Mouse (Mus musculus) C2C12 (cell line): ENCODE data around the gene Acsm5. TPM values are rescaled to one million over a fixed set of nuclear protein-coding genes. Genes with fewer than 3 reads are reported as not detected.

ENCODE experiments used
- H3K27me3 ChIP-seq: one replicate; pipeline ENCODE4 v1.6.1; 2011; ENCODE audit not compliant: control insufficient read depth, insufficient read depth, insufficient read length
- H3K36me3 ChIP-seq: one replicate; pipeline ENCODE4 v1.6.1; 2011; ENCODE audit not compliant: control insufficient read depth, insufficient read depth
- H3K4me3 ChIP-seq: one replicate; pipeline ENCODE4 v1.5.1; 2011; ENCODE audit warnings: mild to moderate bottlenecking, control low read depth; ENCODE audit not compliant: poor library complexity, insufficient read depth, severe bottlenecking
- H3K79me2 ChIP-seq: one replicate; pipeline ENCODE4 v1.6.1; 2011; ENCODE audit not compliant: control insufficient read depth, insufficient read depth
- H3K79me3 ChIP-seq: one replicate; pipeline ENCODE4 v1.6.1; 2011; ENCODE audit warnings: low read depth, control low read depth
- H3ac ChIP-seq: one replicate; pipeline ENCODE3; 2011; ENCODE audit warnings: low read depth; ENCODE audit not compliant: control insufficient read depth, insufficient read length
- CEBPB ChIP-seq: IDR thresholded peaks from one replicate; pipeline ENCODE4 v1.6.1; 2011; ENCODE audit warnings: low read depth, mild to moderate bottlenecking, control low read depth, moderate library complexity
- CTCF ChIP-seq: IDR thresholded peaks from one replicate; pipeline ENCODE4 v1.5.1; 2011; ENCODE audit not compliant: control insufficient read depth, insufficient read depth, insufficient read length
- FOSL1 ChIP-seq: IDR thresholded peaks from one replicate; pipeline ENCODE4 v1.8.0; 2011; ENCODE audit warnings: mild to moderate bottlenecking, low read length; ENCODE audit not compliant: poor library complexity, insufficient read depth, severe bottlenecking
- MAX ChIP-seq: IDR thresholded peaks from one replicate; pipeline ENCODE4 v1.6.1; 2011; ENCODE audit warnings: mild to moderate bottlenecking, control low read depth
- MYOD1 ChIP-seq: IDR thresholded peaks from one replicate; pipeline ENCODE4 v1.6.1; 2011; ENCODE audit warnings: low read depth; ENCODE audit not compliant: control insufficient read depth, insufficient read length
- MYOG ChIP-seq: IDR thresholded peaks from one replicate; pipeline ENCODE4 v1.6.1; 2011; ENCODE audit not compliant: control insufficient read depth, insufficient read length; ENCODE audit errors: extremely low read depth
- USF1 ChIP-seq: IDR thresholded peaks from one replicate; pipeline ENCODE4 v1.6.1; 2011; ENCODE audit warnings: low read depth, mild to moderate bottlenecking, control low read depth, moderate library complexity
- polyA plus RNA-seq: library from polyadenylated mRNA; unstranded; fragments of >200 nt; fragmentation: generic; extraction: Trizol; gene quantifications from one replicate; pipeline ENCODE4 v1.2.1, GENCODE M21; 2012; ENCODE audit warnings: missing spikeins

The Acsm5 gene
- polyA plus RNA-seq, 1 experiment: not detected

DNA sequence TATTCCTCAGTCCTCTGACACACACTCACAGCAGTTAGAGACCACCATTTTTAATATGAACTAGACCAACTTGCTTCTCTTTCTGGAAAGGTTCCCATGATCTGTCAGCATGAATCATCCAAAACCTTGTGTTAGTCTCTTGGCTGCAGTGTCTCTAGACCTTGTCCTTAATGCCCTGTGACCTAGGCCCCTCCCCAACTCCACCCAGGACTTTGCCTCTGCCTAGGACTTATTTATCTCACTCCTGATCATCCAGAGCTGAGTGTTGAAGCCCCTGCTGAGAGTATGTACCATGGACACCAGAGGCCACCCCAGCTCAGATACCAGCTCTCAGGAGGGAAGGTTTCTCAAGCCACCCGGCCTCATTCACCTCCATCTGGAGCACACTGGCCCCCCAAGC lies 3.1 kb downstream of the Acsm5 start:
- no peaks in the 10 kb centered on the region for H3K36me3 ChIP-seq
- H3ac ChIP-seq: no peak overlapping the region
- H3K79me2 ChIP-seq: no peaks in the 10 kb centered on the region
- no peak overlapping the region for H3K4me3 ChIP-seq
- no peaks in the 10 kb centered on the region for H3K27me3 ChIP-seq
- H3K79me3 ChIP-seq: no peaks in the 10 kb centered on the region
- no peak for TF ChIP-seq MAX
- TF ChIP-seq CEBPB: no peak
- no peak for TF ChIP-seq FOSL1
- TF ChIP-seq MYOD1: no peak
- TF ChIP-seq CTCF: no peak
- no peak for TF ChIP-seq MYOG
- no peak for TF ChIP-seq USF1

DNA sequence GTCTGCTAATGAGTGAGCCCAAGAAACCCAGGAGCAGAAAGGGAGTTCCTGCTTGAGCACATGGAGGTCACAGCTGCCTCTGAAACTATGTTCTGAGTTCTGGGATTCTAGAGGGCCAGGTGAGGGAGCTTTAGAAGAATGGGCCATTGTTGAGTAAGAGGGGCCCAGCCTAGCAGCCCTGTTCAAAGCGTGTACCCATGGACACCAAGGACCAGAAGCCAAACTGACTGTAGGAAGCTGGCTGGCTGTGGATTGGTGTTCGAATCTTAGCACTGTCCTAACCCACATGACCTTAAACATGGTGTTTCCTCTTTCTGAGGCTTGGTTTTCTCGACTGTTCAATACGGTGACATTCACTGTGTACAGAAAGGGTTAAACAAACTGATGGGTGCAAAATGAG lies 4.1 kb downstream of the Acsm5 start, which contains the start of gene Pdilt:
Gene Pdilt, minus strand, starts transcription at position 101 of the 400 bp plus-strand sequence.
- Histone ChIP-seq H3K27me3 (no peaks in the 10 kb centered on the region), H3K79me2 (no peaks in the 10 kb centered on the region), H3ac (no peak within 1 kb of the TSS), H3K79me3 (no peaks in the 10 kb centered on the region), H3K4me3 (no peak within 1 kb of the TSS), H3K36me3 (no peaks in the 10 kb centered on the region)
- TF ChIP-seq CEBPB (no peak), FOSL1 (no peak), USF1 (no peak), MAX (no peak), CTCF (no peak), MYOD1 (no peak), MYOG (no peak)

DNA sequence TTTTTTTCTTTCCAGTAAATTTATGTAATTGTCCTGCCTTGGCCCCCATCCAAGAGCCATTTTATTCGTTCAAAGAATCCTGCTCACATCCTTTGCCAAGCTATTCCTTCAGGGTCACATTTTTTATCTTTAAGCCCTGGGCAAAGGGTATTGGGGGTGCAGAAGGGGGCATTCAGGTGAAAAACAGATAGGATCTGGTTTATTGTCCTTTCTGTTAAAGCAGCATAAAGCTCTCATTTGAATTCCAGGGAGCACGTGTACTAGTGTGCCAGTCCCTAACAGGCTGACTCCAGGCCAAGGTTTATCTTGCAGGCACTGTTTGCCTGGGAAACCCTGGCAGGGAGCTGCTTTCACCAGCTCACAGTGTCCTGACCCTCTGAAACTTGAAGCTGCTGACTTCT lies 6.6 kb downstream of the Acsm5 start:
- Histone ChIP-seq H3K36me3 (no peaks in the 10 kb centered on the region), H3ac (no peak overlapping the region), H3K79me3 (no peaks in the 10 kb centered on the region), H3K27me3 (no peaks in the 10 kb centered on the region), H3K4me3 (no peak overlapping the region), H3K79me2 (no peaks in the 10 kb centered on the region)
- TF ChIP-seq CTCF (no peak), MYOD1 (no peak), CEBPB (no peak), FOSL1 (no peak), MAX (no peak), MYOG (no peak), USF1 (no peak)

DNA sequence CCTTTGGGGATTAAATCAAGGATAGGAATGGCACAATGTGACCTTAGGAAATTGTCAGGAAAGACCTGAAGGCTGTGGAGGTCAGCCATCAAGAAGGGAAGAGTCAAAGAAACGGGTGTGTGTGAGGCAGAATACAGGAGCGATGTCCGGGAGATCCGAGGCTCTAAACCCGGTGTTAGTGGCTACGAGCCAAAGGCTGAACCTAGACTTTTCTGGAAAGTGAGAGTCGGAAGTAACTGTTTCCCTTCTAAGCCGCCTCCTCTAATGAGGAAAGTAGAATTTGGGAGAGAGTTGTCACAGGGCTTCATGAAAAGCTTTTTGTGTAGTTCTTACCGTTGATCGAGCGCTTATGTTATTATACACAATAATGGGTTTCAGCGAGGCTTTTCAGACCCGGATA lies 7.2 kb downstream of the Acsm5 start:
- Histone ChIP-seq H3K79me3 (no peaks in the 10 kb centered on the region), H3K4me3 (no peak overlapping the region), H3K36me3 (no peaks in the 10 kb centered on the region), H3ac (no peak overlapping the region), H3K27me3 (no peaks in the 10 kb centered on the region), H3K79me2 (no peaks in the 10 kb centered on the region)
- TF ChIP-seq MYOD1: no peak
- TF ChIP-seq CEBPB: no peak
- TF ChIP-seq CTCF: no peak
- TF ChIP-seq MAX: no peak
- TF ChIP-seq MYOG: no peak
- TF ChIP-seq USF1: no peak
- TF ChIP-seq FOSL1: no peak

DNA sequence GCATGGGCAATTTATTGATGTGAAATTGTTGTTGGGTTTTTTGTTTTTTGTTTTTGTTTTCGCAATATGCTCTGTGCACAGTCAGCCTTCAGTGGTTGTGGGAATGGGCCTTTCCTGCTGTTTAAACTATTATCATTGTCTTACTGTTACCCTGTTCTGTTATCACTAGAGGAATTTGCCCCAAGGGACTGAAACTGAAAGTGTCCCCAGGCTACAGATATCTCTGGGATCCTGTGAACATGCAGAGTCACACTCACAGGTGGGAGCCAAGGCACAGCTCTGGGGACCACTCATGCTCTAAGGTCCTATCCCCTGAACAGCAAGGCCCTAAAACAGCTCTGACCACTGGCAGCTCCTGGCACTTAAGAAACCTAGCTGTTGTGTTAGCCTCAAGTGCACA lies 7.9 kb downstream of the Acsm5 start:
- Histone ChIP-seq H3ac (no peak overlapping the region), H3K36me3 (no peaks in the 10 kb centered on the region), H3K27me3 (no peaks in the 10 kb centered on the region), H3K79me3 (no peaks in the 10 kb centered on the region), H3K4me3 (no peak overlapping the region), H3K79me2 (no peaks in the 10 kb centered on the region)
- TF ChIP-seq USF1 (no peak), MYOG (no peak), CEBPB (no peak), MYOD1 (no peak), CTCF (no peak), FOSL1 (no peak), MAX (no peak)

DNA sequence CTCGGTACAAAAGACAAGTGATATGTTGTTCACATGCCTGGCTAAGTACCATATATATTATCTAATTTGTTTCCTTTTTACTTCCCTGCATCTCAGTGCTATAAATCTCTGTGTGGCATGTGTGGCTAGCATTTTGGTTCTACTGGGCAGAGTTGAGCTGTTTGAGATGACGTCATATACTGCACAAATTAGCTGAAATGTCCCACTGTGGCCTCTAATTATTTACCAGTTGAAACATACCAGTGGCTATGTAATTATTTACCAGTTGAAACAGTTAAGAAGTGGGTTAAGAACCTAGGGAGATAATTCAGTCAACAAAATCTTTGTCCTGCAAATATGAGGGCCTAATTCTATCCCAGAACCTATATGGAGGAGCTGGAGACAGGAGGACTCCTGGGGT lies 8.3 kb downstream of the Acsm5 start:
- Histone ChIP-seq H3ac (no peak overlapping the region), H3K79me3 (no peaks in the 10 kb centered on the region), H3K27me3 (no peaks in the 10 kb centered on the region), H3K79me2 (no peaks in the 10 kb centered on the region), H3K36me3 (no peaks in the 10 kb centered on the region), H3K4me3 (no peak overlapping the region)
- TF ChIP-seq MYOG: no peak
- no peak for TF ChIP-seq MYOD1
- no peak for TF ChIP-seq MAX
- TF ChIP-seq FOSL1: no peak
- no peak for TF ChIP-seq CEBPB
- TF ChIP-seq CTCF: no peak
- no peak for TF ChIP-seq USF1
